Comparison of ENCODE assay signal across 14 mouse cellular contexts in genomic region chr14:20112218-20112617, GRCm38 (mm10). TPM values are rescaled to one million over a fixed set of nuclear protein-coding genes. Genes with fewer than 3 reads are reported as not detected.
DNase-seq lines count a peak whose midpoint lies in the region; ATAC-seq and TF ChIP-seq lines count a peak whose summit lies in the region.
"Had no signal": no experiment of that assay in that cellular context is flagged by ENCODE, and none has a peak within 500 bp of the region (broad histone marks: within the 10 kb centered on the region; RNA-seq: fewer than 3 reads in every experiment).

No protein-coding gene starts in this region.

- in situ Hi-C loops in Patski (cut with MboI; ENCODE audit: low pct_unique_long_range_greater_than_20kb), result loop anchor here (5.0 kb wide), 1 partner anchor 135 kb away; no protein-coding TSS in a partner anchor

- H3K4me2 ChIP-seq in midbrain, postnatal 0 days (ENCODE audit: low read depth, low read length, poor library complexity, severe bottlenecking), result no peak overlapping the region
- H3K4me2 ChIP-seq in midbrain, embryonic 11.5 days, result no peak overlapping the region
- H3K4me2 ChIP-seq in neural tube, embryonic 15.5 days, result no peak overlapping the region
- H3K4me2 ChIP-seq: hindbrain, embryonic 14.5 days had no signal

- intact Hi-C loops in gastrocnemius, adult 2 months (cut with DNase I), result no loop called here
- intact Hi-C loops in gastrocnemius, postnatal 36 days (cut with DNase I), result no loop called here

- no peak overlapping the region for H3K4me3 ChIP-seq in gastrocnemius, adult 2 months
- H3K4me3 ChIP-seq in midbrain, postnatal 0 days (ENCODE audit: low read depth, low read length), result no peak overlapping the region
- H3K4me3 ChIP-seq in midbrain, embryonic 11.5 days (ENCODE audit: low read depth, low read length), result no peak overlapping the region
- H3K4me3 ChIP-seq in neural tube, embryonic 15.5 days (replicated peaks), result no peak overlapping the region

- WGBS in midbrain, postnatal 0 days, result 69% methylated on average over 3 of the region's 3 CpGs
- 64% methylated on average over 3 of the region's 3 CpGs for WGBS in midbrain, embryonic 11.5 days
- WGBS in neural tube, embryonic 15.5 days, result 69% methylated on average over 3 of the region's 3 CpGs

- H3K9me3 ChIP-seq in midbrain, postnatal 0 days (ENCODE audit: low read length), result no peaks in the 10 kb centered on the region
- H3K9me3 ChIP-seq in midbrain, embryonic 11.5 days (ENCODE audit: control insufficient read depth, low read length), result no peaks in the 10 kb centered on the region
- H3K9me3 ChIP-seq in neural tube, embryonic 15.5 days (replicated peaks), result no peaks in the 10 kb centered on the region

- CTCF ChIA-PET in Patski (lab: Charles Lee), result interaction anchor here (1.2 kb wide), 1 partner anchor 29 kb away, joined by 3 read pairs; no protein-coding TSS in a partner anchor

- H3K36me3 ChIP-seq in midbrain, postnatal 0 days (ENCODE audit: insufficient read depth, low read length), result no peaks in the 10 kb centered on the region
- H3K36me3 ChIP-seq in midbrain, embryonic 11.5 days (ENCODE audit: control insufficient read depth, insufficient read depth, low read length), result no peaks in the 10 kb centered on the region
- no peaks in the 10 kb centered on the region for H3K36me3 ChIP-seq in neural tube, embryonic 15.5 days

- no peaks in the 10 kb centered on the region for H3K4me1 ChIP-seq in midbrain, postnatal 0 days (ENCODE audit: insufficient read depth, low read length)
- no peaks in the 10 kb centered on the region for H3K4me1 ChIP-seq in midbrain, embryonic 11.5 days (ENCODE audit: control insufficient read depth, insufficient read depth, low read length)
- 0 out of 2 replicates have a peak, but pooled peaks cover 2% of the 10 kb centered on the region for H3K4me1 ChIP-seq in neural tube, embryonic 15.5 days

- H3K27ac ChIP-seq in gastrocnemius, adult 2 months, result no peak overlapping the region
- H3K27ac ChIP-seq in midbrain, postnatal 0 days (ENCODE audit: low read depth, low read length), result no peak overlapping the region
- H3K27ac ChIP-seq in midbrain, embryonic 11.5 days (ENCODE audit: low read depth, low read length), result no peak overlapping the region
- no peak overlapping the region for H3K27ac ChIP-seq in neural tube, embryonic 15.5 days (replicated peaks)
- H3K27ac ChIP-seq: hindbrain, embryonic 14.5 days had no signal

- ATAC-seq in midbrain, postnatal 0 days (ENCODE audit: low FRiP score), result no peak
- no peak for ATAC-seq in midbrain, embryonic 11.5 days (ENCODE audit: low FRiP score)
- ATAC-seq in Patski, result no peak
- no peak for ATAC-seq in neural tube, embryonic 15.5 days (ENCODE audit: low FRiP score)

- H3K9ac ChIP-seq in midbrain, postnatal 0 days (replicated peaks; ENCODE audit: low read length, poor library complexity, severe bottlenecking), result no peak overlapping the region
- no peak overlapping the region for H3K9ac ChIP-seq in midbrain, embryonic 11.5 days (ENCODE audit: low read length)
- no peak overlapping the region for H3K9ac ChIP-seq in neural tube, embryonic 15.5 days (replicated peaks)
- H3K9ac ChIP-seq: hindbrain, embryonic 14.5 days had no signal

- POLR2A ChIA-PET in Patski (lab: Charles Lee), result no interaction called here

- DNase-seq in gastrocnemius, adult 2 months, result no peak
- no peak for DNase-seq in gastrocnemius, postnatal 36 days
- no peak for DNase-seq in midbrain, postnatal 0 days (ENCODE audit: low spot score)
- no peak for DNase-seq in midbrain, embryonic 11.5 days (ENCODE audit: low spot score, missing footprints)
- no peak for DNase-seq in Patski (ENCODE audit: low read depth, low spot score)
- no peak for DNase-seq in urinary bladder, adult 2 months (ENCODE audit: low spot score)
- no peak for DNase-seq in cerebellum, postnatal 4 days (ENCODE audit: low spot score in 2 of 2)
- DNase-seq: cerebellum, adult 18-20 months; heart, adult 11 months; kidney, adult 8-10 months; left cerebral cortex, postnatal 4 days; lung, adult 2 months had no signal

- peak; percentile 36; the same call in 1 of the 2 replicates for TF ChIP-seq CTCF in gastrocnemius, adult 2 months (IDR thresholded peaks at IDR 0.05)
- TF ChIP-seq CTCF in midbrain, postnatal 0 days (IDR thresholded peaks at IDR 0.05), result peak; percentile 34
- TF ChIP-seq CTCF in Patski (IDR thresholded peaks at IDR 0.05), result peak; percentile 36

- no peaks in the 10 kb centered on the region for H3K27me3 ChIP-seq in midbrain, postnatal 0 days (ENCODE audit: insufficient read depth, low read length)
- H3K27me3 ChIP-seq in midbrain, embryonic 11.5 days (ENCODE audit: control insufficient read depth, insufficient read depth, low read length), result no peaks in the 10 kb centered on the region
- H3K27me3 ChIP-seq in Patski, result no peaks in the 10 kb centered on the region
- H3K27me3 ChIP-seq in neural tube, embryonic 15.5 days (replicated peaks), result no peaks in the 10 kb centered on the region; the same call in 1 of the 2 replicates

RNA-seq across cellular contexts. Expression of gene Saysd1, which starts 26.1 kb away (rescaled TPM):
- 1 to 10 TPM; 2.9 to 3.2 TPM for total RNA-seq in gastrocnemius, adult 2 months (2021)
- total RNA-seq in gastrocnemius, postnatal 36 days (2021), result 1 to 10 TPM; 2.5 to 2.7 TPM
- total RNA-seq in midbrain, postnatal 0 days (2014; rRNA removed), result 3.8 and 4.9 TPM in 2 replicates
- polyA plus RNA-seq in midbrain, postnatal 0 days (2015; fragmentation: Nextera tagmentation; extraction: Ambion mirVana), result 8.6 and 9.8 TPM in 2 replicates
- polyA plus RNA-seq in midbrain, embryonic 11.5 days (2014; fragmentation: Nextera tagmentation; extraction: Ambion mirVana), result 11.3 and 12.6 TPM in 2 replicates
- 9.0 TPM for polyA plus RNA-seq in Patski (2021)
- polyA plus RNA-seq in urinary bladder, adult 2 months (2012; rRNA removed), result 6.9 and 7.9 TPM in 2 replicates
- 11.3 and 11.9 TPM in 2 replicates for polyA plus RNA-seq in neural tube, embryonic 15.5 days (2015; fragmentation: Nextera tagmentation; extraction: Ambion mirVana)
